Mouse (Mus musculus) forebrain, embryonic 10.5 days (tissue): ENCODE results near the gene Tacr2. TPM values are rescaled to one million over a fixed set of nuclear protein-coding genes. Genes with fewer than 3 reads are reported as not detected.

Source experiments
- DNase-seq: peaks from one replicate; pipeline ENCODE4 v3.0.0-alpha.2; 2017; ENCODE audit warnings: low spot score; ENCODE audit errors: extremely low spot score
- H3K27ac ChIP-seq: fragments of 300-500 bp; sonication (generic); 2 replicates; pipeline ENCODE4 v1.5.1; 2016; ENCODE audit warnings: mild to moderate bottlenecking
- H3K27me3 ChIP-seq: fragments of 300-500 bp; sonication (generic); 2 replicates; pipeline ENCODE4 v1.6.1; 2016; ENCODE audit warnings: mild to moderate bottlenecking; ENCODE audit not compliant: poor library complexity, severe bottlenecking
- H3K36me3 ChIP-seq: fragments of 300-500 bp; sonication (generic); replicated peaks from 2 replicates; pipeline ENCODE4 v1.6.1; 2016; ENCODE audit warnings: mild to moderate bottlenecking, moderate library complexity
- H3K4me1 ChIP-seq: fragments of 300-500 bp; sonication (generic); 2 replicates; pipeline ENCODE4 v1.6.1; 2016
- H3K4me3 ChIP-seq: fragments of 300-500 bp; sonication (generic); 2 replicates; pipeline ENCODE4 v1.5.1; 2016; ENCODE audit warnings: mild to moderate bottlenecking, moderate library complexity
- H3K9me3 ChIP-seq: fragments of 300-500 bp; sonication (generic); 2 replicates; pipeline ENCODE4 v1.6.1; 2016; ENCODE audit warnings: mild to moderate bottlenecking, moderate library complexity
- WGBS: fragments of 180-500 bp; shearing (Covaris S2); methylation state at CpG from one replicate; pipeline ENCODE4 v1.1.7; 2016; 5-methylcytosine and 5-hydroxymethylcytosine counted together
- polyA plus RNA-seq: library from polyadenylated mRNA; unstranded; fragments of >200 nt; fragmentation: Nextera tagmentation; extraction: Ambion mirVana; gene quantifications from 2 replicates; pipeline ENCODE4 v1.2.1, GENCODE M21; 2016

Tacr2 gene
- polyA plus RNA-seq, 1 experiment from 2014 or later = not detected

DNA sequence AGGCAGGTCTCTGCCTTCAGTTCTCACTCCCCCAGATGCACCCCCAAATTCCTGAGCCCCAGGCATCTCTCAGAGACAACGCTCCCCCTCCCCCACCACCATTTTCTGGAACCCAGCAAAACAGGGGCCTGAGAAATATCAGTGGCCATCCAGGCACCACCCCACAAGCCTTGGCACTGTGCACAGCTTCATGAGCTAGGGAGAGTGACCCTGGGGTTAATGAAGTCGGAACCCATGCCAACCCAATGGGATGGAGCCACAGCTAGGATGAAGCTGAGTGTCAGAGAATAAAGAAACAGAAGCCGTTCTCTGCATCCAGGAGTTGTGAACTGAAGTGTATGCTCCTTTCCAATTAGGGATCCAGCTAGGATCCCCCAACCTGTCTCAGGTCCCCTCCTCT, 5.1 kb upstream of the Tacr2 start:
- Histone ChIP-seq H3K36me3 (no peaks in the 10 kb centered on the region), H3K4me1 (peaks cover 8% of the 10 kb centered on the region), H3K27me3 (peaks cover 4% of the 10 kb centered on the region), H3K27ac (no peak overlapping the region), H3K4me3 (no peak overlapping the region), H3K9me3 (no peaks in the 10 kb centered on the region; the same call in 1 of the 2 replicates)
- no peak for DNase-seq
- 68% methylated on average over 3 of the region's 3 CpGs for WGBS

DNA sequence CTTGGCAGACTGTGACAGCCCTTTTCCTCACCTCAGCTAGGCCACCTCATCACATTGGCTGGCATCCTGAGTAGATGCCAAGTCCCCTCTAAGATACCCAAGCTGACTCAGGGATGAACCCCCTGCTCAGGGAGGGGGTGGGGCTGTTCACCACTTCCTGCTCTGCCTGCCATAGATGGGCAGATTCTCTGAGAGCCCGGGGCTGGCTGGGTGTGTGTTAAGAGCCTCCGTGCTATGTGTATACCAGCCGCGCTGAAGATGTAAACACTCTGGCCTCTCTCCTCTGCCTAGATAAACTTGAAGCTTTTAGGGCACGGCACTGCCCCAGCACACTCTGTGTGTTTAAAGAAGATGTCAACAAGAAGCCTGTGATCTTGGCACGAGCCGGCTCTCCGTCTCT, 4.4 kb upstream of the Tacr2 start:
- 85% methylated on average over 8 of the region's 8 CpGs for WGBS
- peaks cover 8% of the 10 kb centered on the region for H3K4me1 ChIP-seq
- no peaks in the 10 kb centered on the region for H3K27me3 ChIP-seq

DNA sequence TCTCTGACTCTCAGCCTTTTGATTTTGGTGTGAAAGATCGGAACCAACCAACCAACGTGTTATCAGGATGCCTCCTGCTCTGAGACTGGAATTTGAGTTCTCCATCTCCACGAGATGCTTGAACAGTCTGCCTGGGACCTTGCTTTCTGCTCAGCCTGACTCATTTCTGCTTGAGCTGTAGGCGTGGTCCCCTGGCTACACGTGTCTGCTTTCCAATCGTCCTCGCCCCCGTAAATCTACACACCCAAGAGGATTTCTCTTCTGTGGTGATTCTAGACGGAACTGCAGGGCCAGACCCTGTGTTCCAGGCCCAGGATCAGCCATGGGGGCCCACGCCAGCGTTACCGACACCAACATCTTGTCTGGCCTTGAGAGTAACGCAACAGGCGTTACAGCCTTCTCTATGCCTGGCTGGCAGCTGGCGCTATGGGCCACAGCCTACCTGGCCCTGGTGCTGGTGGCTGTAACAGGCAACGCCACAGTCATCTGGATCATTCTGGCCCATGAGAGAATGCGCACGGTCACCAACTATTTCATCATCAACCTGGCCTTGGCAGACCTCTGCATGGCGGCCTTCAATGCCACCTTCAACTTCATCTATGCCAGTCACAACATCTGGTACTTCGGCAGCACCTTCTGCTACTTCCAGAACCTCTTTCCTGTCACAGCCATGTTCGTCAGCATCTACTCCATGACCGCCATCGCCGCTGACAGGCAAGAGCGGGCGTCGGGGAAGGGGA, 428 bp downstream of the Tacr2 start:
- no peak for DNase-seq
- Histone ChIP-seq H3K36me3 (no peaks in the 10 kb centered on the region), H3K4me1 (peaks cover 2% of the 10 kb centered on the region; the same call in 1 of the 2 replicates), H3K4me3 (no peak overlapping the region), H3K27ac (no peak overlapping the region), H3K27me3 (no peaks in the 10 kb centered on the region), H3K9me3 (no peaks in the 10 kb centered on the region)
- WGBS = 88% methylated on average over 27 of the region's 27 CpGs

More for the DNA sequence above, 4.4 kb upstream of the Tacr2 start:
- H3K9me3 ChIP-seq = no peaks in the 10 kb centered on the region; the same call in 1 of the 2 replicates
- DNase-seq = no peak
- H3K36me3 ChIP-seq = no peaks in the 10 kb centered on the region
- H3K27ac ChIP-seq = no peak overlapping the region
- H3K4me3 ChIP-seq = no peak overlapping the region

DNA sequence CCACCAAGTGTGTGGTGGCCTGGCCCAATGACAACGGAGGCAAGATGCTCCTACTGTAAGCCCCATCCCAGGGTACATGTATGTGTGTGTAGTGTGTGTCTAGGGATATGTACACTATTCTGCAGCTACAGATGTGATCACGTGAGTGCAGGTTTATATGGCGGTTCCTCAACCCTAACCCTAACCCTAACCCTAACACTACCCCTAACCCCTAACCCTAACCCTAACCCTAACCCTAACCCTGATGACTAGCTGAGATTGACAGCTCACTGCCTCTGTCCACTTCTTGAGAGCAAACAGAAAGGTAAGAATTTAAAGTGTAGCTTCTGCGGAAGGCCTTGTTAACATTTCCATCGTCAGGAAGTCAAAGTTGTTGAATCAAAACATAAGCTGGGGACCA, 6.1 kb downstream of the Tacr2 start:
- Histone ChIP-seq H3K27ac (no peak overlapping the region), H3K9me3 (no peaks in the 10 kb centered on the region), H3K4me1 (peaks cover 9% of the 10 kb centered on the region), H3K36me3 (no peaks in the 10 kb centered on the region), H3K27me3 (0 out of 2 replicates have a peak, but pooled peaks cover 3% of the 10 kb centered on the region), H3K4me3 (no peak overlapping the region)
- 89% methylated on average over 5 of the region's 5 CpGs for WGBS
- no peak for DNase-seq

DNA sequence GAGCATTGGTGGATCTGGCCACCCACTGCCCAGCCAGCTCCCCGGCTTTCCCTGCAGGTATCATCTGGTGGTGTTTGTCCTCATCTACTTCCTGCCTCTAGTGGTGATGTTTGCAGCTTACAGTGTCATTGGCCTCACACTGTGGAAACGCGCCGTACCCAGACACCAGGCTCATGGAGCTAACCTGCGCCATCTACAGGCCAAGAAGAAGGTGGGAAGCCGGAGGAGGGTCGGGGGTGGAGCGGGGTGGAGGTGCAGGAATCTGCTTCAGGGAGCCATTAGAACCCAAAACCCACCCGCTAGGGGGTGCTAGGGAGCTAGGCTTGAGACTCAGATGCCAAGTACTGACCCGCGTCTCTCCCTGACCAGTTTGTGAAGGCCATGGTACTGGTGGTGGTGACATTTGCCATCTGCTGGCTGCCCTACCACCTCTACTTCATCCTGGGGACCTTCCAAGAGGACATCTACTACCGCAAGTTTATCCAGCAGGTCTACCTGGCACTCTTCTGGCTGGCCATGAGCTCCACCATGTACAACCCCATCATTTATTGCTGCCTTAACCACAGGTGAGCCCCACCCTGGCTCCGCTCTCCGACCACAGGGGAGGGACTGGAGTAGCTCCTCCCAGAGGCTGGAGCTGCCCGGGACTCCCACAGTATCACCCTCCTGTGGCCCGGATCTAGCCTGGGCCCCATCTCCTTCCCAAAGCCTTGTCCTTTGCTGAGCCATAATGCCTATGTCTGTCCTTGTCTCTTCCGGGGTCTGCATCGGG, 9.1 kb downstream of the Tacr2 start:
- Histone ChIP-seq H3K27me3 (0 out of 2 replicates have a peak, but pooled peaks cover 8% of the 10 kb centered on the region), H3K4me1 (peaks cover 17% of the 10 kb centered on the region), H3K9me3 (no peaks in the 10 kb centered on the region), H3K27ac (no peak overlapping the region), H3K36me3 (no peaks in the 10 kb centered on the region), H3K4me3 (no peak overlapping the region)
- 18% methylated on average over 18 of the region's 18 CpGs for WGBS
- DNase-seq = peak; percentile 90

GRCm38 (mm10) chr10:62264299-62264698, 12.1 kb downstream of the Tacr2 start:
- Histone ChIP-seq H3K36me3 (peaks cover 1% of the 10 kb centered on the region; the same call in 1 of the 2 replicates), H3K27me3 (0 out of 2 replicates have a peak, but pooled peaks cover 8% of the 10 kb centered on the region), H3K4me1 (peaks cover 21% of the 10 kb centered on the region), H3K4me3 (no peak overlapping the region), H3K27ac (no peak overlapping the region), H3K9me3 (no peaks in the 10 kb centered on the region)
- DNase-seq = no peak
- WGBS = 88% methylated on average over 2 of the region's 2 CpGs

DNA sequence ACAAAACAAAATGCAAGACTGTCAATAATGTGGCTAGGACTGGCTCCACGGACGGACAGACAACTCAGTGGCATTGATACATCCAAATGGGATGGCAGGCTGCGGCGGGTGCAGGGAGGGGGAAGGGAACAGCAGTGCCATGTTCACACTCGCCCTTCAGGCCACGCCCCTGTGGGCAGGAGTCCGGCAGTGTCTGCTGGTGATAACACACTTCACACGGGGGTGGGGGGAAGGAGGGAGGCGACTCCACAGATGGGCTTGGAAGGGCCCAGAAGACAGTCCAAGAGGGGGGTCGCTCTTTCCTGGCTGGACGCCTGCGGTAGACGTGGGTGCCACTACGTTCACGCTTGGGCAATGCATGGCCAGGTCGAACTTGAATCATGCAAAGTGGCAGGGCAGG, 17.0 kb downstream of the Tacr2 start:
- H3K27ac ChIP-seq = no peak overlapping the region
- H3K36me3 ChIP-seq = peaks cover 17% of the 10 kb centered on the region
- peaks cover 12% of the 10 kb centered on the region; the same call in 1 of the 2 replicates for H3K4me1 ChIP-seq
- no peak for DNase-seq
- H3K27me3 ChIP-seq = 0 out of 2 replicates have a peak, but pooled peaks cover 5% of the 10 kb centered on the region
- no peaks in the 10 kb centered on the region for H3K9me3 ChIP-seq
- WGBS = 89% methylated on average over 16 of the region's 16 CpGs
- H3K4me3 ChIP-seq = no peak overlapping the region

- 44% methylated on average over 4 of the region's 4 CpGs for WGBS
These were observed 23.0 kb downstream of the Tacr2 start for GRCm38 (mm10) chr10:62275235-62275634.

GRCm38 (mm10) chr10:62277499-62278293, 25.5 kb downstream of the Tacr2 start:
- Histone ChIP-seq H3K27me3 (no peaks in the 10 kb centered on the region), H3K4me1 (no peaks in the 10 kb centered on the region), H3K4me3 (no peak overlapping the region), H3K36me3 (peaks cover 30% of the 10 kb centered on the region), H3K9me3 (0 out of 2 replicates have a peak, but pooled peaks cover 6% of the 10 kb centered on the region), H3K27ac (no peak overlapping the region)
- DNase-seq = no peak
- 96% methylated on average over 18 of the region's 19 CpGs for WGBS

More at GRCm38 (mm10) chr10:62275235-62275634, 23.0 kb downstream of the Tacr2 start:
- Histone ChIP-seq H3K27ac (no peak overlapping the region), H3K36me3 (peaks cover 23% of the 10 kb centered on the region), H3K9me3 (0 out of 2 replicates have a peak, but pooled peaks cover 4% of the 10 kb centered on the region), H3K27me3 (no peaks in the 10 kb centered on the region), H3K4me1 (no peaks in the 10 kb centered on the region), H3K4me3 (no peak overlapping the region)
- DNase-seq = peak; percentile 82

- WGBS = 73% methylated on average over 3 of the region's 3 CpGs
- H3K9me3 ChIP-seq = 0 out of 2 replicates have a peak, but pooled peaks cover 6% of the 10 kb centered on the region
- H3K27ac ChIP-seq = no peak overlapping the region
- DNase-seq = no peak
- H3K36me3 ChIP-seq = peaks cover 34% of the 10 kb centered on the region
- H3K4me3 ChIP-seq = no peak overlapping the region
- no peaks in the 10 kb centered on the region for H3K4me1 ChIP-seq
- no peaks in the 10 kb centered on the region for H3K27me3 ChIP-seq
These were observed 26.8 kb downstream of the Tacr2 start for GRCm38 (mm10) chr10:62279066-62279465.

DNA sequence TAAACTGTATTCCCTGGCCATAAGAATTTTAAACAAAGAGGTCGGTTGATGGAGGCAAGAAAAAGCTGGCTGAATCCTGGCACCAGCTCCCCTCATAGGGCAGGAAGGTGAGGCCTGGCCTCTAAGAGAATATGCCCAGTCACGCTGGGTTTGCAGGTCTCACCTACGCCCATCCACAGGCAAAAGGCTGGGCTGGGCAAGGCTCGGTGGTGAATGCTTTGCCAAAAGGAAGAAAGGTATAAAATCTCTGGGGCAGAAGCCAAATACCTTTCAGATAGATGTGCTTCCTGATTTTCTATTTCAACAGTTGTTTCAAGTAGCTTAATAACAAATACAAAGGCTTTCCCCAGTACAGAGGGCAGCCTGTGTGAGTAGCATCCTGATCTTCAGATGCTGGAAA, 27.4 kb downstream of the Tacr2 start:
- H3K27ac ChIP-seq = no peak overlapping the region
- no peak overlapping the region for H3K4me3 ChIP-seq
- 0 out of 2 replicates have a peak, but pooled peaks cover 6% of the 10 kb centered on the region for H3K9me3 ChIP-seq
- H3K27me3 ChIP-seq = no peaks in the 10 kb centered on the region
- H3K36me3 ChIP-seq = peaks cover 34% of the 10 kb centered on the region
- WGBS = 90% methylated on average over 4 of the region's 4 CpGs
- no peaks in the 10 kb centered on the region for H3K4me1 ChIP-seq
- DNase-seq = no peak

DNA sequence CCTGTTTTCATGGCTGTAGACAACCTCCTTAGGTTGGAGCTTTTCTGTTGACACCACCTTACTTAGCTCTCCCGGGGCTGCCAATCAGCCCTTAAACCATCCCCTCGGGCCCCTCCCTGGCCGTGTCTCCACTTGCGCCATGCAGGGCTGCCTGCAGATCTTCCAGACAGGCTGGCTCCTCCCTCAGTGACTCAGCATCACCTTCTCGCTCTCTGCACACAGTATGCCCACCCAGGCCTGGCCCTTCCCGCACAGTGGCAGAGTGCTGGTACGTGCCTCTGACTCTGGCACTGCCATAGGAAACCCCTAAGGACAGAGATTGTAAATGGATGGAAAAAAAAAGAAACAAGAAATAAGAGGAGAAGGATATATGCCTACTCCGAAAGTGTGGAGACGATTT, 30.5 kb downstream of the Tacr2 start:
- Histone ChIP-seq H3K27ac (no peak overlapping the region), H3K9me3 (0 out of 2 replicates have a peak, but pooled peaks cover 6% of the 10 kb centered on the region), H3K4me1 (no peaks in the 10 kb centered on the region), H3K27me3 (no peaks in the 10 kb centered on the region), H3K4me3 (no peak overlapping the region), H3K36me3 (peaks cover 46% of the 10 kb centered on the region)
- no peak for DNase-seq
- 46% methylated on average over 9 of the region's 9 CpGs for WGBS
